Mouse (Mus musculus) midbrain, embryonic 14.5 days (tissue): ENCODE measurements at regions not wholly inside any gene's neighbourhood (a gene's known extent, or its start where the extent isn't known, plus 50 kb on each side); places are given as distances from the start of the nearest gene placed in this dataset.

Source experiments
- ATAC-seq: fragments of 200-750 bp; cut with Nextera tagmentation; 2 replicates; pipeline ENCODE4 v1.8.0; 2017; ENCODE audit warnings: moderate number of reproducible peaks, moderate library complexity; ENCODE audit not compliant: low FRiP score, low TSS enrichment
- DNase-seq: peaks from one replicate; pipeline ENCODE4 v3.0.0-alpha.2; 2015
- H3K27ac ChIP-seq: fragments of 300-500 bp; sonication (generic); replicated peaks from 2 replicates; pipeline ENCODE4 v1.5.1; 2014; ENCODE audit warnings: mild to moderate bottlenecking, low read depth, low read length, moderate library complexity
- H3K27me3 ChIP-seq: fragments of 300-500 bp; sonication (generic); 2 replicates; pipeline ENCODE4 v1.6.1; 2014; ENCODE audit warnings: low read length, control low read depth, mixed read lengths; ENCODE audit not compliant: control insufficient read depth, insufficient read depth
- H3K36me3 ChIP-seq: fragments of 300-500 bp; sonication (generic); 2 replicates; pipeline ENCODE4 v1.6.1; 2014; ENCODE audit warnings: low read length, control low read depth; ENCODE audit not compliant: control insufficient read depth, insufficient read depth
- H3K4me1 ChIP-seq: fragments of 300-500 bp; sonication (generic); 2 replicates; pipeline ENCODE4 v1.6.1; 2014; ENCODE audit warnings: mild to moderate bottlenecking, antibody characterized with exemption, low read length, control low read depth; ENCODE audit not compliant: control insufficient read depth, insufficient read depth
- H3K4me2 ChIP-seq: fragments of 300-500 bp; sonication (generic); 2 replicates; pipeline ENCODE4 v1.6.1; 2014; ENCODE audit warnings: mild to moderate bottlenecking, low read length, moderate library complexity
- H3K4me3 ChIP-seq: fragments of 300-500 bp; sonication (generic); replicated peaks from 2 replicates; pipeline ENCODE4 v1.5.1; 2014; ENCODE audit warnings: low read depth, low read length
- H3K9ac ChIP-seq: fragments of 300-500 bp; sonication (generic); replicated peaks from 2 replicates; pipeline ENCODE4 v1.6.1; 2014; ENCODE audit warnings: mild to moderate bottlenecking, low read length, moderate library complexity
- H3K9me3 ChIP-seq: fragments of 300-500 bp; sonication (generic); 2 replicates; pipeline ENCODE4 v1.6.1; 2016; ENCODE audit warnings: low read length, control low read depth, mixed read lengths; ENCODE audit not compliant: control insufficient read depth
- WGBS: fragments of 180-500 bp; shearing (Covaris S2); extraction: QIAGEN DNeasy Blood & Tissue Kit; methylation state at CpG from one replicate; pipeline ENCODE4 v1.1.7; 2014; 5-methylcytosine and 5-hydroxymethylcytosine counted together

DNA sequence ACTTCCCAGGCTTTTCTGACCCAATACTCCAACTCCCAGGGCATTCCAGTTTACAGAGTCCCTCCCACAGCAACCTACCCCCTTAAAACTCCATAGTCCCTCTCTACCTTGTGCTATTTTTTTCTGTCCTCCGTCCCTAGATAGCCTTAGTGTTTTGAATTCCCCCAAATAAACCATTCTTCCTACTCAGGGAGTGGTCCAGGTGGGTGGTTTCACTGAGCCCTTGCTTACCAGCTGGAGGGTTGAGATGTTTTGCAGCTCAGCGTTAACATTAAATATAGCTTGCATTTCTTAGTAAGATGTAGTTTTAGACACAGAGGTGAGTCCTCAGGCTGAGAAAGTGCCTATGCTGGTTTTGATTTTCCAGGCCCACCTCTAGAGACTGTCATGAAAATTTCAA is 313.0 kb downstream of the Bmper start:
- Histone ChIP-seq H3K36me3 (no peaks in the 10 kb centered on the region), H3K4me2 (no peak overlapping the region), H3K4me3 (no peak overlapping the region), H3K9me3 (no peaks in the 10 kb centered on the region), H3K27me3 (no peaks in the 10 kb centered on the region), H3K27ac (no peak overlapping the region), H3K9ac (no peak overlapping the region), H3K4me1 (no peaks in the 10 kb centered on the region)
- DNase-seq: no peak
- no peak for ATAC-seq
- 83% methylated on average over 2 of the region's 2 CpGs for WGBS

DNA sequence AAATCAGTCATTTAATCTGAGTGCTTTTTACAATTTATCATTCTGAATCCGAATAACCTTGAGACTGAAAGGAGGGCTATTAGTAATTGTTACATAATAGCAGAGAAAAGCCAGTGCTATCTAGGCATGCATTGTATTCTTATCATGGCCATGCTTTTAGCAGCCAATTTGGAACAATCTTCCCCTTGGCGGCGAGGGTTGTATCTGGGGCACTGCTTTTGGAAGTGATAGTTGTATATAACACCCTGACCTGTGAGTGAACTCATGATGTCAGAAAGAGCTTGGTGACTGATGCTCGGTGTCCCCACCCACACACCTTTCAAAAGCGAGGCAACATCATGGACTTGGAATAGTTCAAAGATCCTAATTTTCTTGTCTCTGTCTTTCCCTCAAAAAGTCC is 315.2 kb downstream of the Bmper start:
- H3K9me3 ChIP-seq: no peaks in the 10 kb centered on the region
- no peaks in the 10 kb centered on the region for H3K27me3 ChIP-seq
- H3K36me3 ChIP-seq: no peaks in the 10 kb centered on the region
- no peak overlapping the region for H3K4me3 ChIP-seq
- H3K4me1 ChIP-seq: no peaks in the 10 kb centered on the region
- no peak overlapping the region for H3K27ac ChIP-seq
- H3K9ac ChIP-seq: no peak overlapping the region
- no peak overlapping the region for H3K4me2 ChIP-seq
- ATAC-seq (no peak), DNase-seq (no peak)
- WGBS: 86% methylated on average over 5 of the region's 5 CpGs

DNA sequence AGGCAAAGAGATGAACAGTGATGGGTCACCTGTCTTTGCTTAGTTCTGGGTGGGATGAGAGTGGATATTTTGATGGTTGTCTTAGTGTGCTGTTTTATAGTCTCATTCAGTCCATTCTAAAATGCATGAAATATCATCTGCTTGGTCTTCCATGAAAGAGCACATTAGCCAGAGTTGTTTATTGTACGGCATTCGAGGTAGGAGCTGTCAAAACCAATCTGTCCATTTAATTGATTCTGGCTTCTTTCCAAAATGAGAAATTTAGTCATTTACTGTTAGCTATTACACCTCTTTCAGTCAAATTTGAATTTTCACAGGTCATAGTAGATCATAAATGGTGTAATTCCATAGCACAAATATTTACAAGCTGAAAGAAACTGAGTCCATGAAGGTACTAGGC is 328.8 kb downstream of the Bmper start:
- Histone ChIP-seq H3K9ac (no peak overlapping the region), H3K9me3 (no peaks in the 10 kb centered on the region), H3K4me3 (no peak overlapping the region), H3K4me1 (no peaks in the 10 kb centered on the region), H3K27me3 (no peaks in the 10 kb centered on the region), H3K27ac (no peak overlapping the region), H3K4me2 (no peak overlapping the region), H3K36me3 (no peaks in the 10 kb centered on the region)
- ATAC-seq: no peak
- 66% methylated on average over 2 of the region's 2 CpGs for WGBS
- no peak for DNase-seq

DNA sequence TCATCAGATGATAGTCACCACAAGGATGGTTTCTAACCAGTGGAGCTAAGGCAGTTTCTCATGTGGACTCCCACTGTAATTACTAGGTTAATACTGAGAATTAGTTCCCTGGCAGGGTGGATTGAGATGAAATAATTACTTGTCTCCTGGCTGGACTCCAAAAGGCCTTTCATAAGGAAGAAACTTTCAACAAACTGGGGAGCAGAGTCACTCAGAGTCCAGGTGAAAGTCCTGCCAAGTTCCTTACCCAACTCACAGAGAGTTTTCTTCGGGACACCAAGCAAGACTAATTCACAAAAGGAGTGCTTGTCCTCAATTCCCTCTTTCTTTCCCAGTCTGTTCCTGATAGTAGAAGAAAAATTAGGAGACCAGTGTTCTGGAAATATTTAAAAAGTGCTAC is 330.9 kb downstream of the Bmper start:
- H3K27me3 ChIP-seq: no peaks in the 10 kb centered on the region

DNA sequence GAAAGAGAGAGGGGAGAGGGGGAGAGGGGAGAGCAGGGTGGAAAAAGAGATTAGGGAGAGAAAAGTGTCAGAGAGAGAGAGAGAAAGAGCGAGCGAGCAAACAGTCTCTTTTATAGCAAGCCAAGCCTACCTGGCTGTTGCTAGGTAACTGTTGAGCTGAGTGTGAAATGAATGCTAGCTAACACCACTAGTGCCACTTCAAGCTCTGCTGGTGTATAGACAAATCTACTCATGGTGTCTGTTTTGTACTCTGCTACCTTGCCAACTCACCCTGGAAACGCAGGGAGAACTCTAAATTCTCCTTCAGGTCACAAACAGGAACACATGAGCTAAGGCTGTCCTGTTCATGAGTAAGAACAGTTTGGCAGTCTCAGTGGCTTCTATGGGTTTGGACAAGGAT is 334.7 kb downstream of the Bmper start:
- peak; percentile 33 for DNase-seq
- Histone ChIP-seq H3K4me2 (no peak overlapping the region), H3K27me3 (no peaks in the 10 kb centered on the region), H3K27ac (no peak overlapping the region), H3K4me1 (no peaks in the 10 kb centered on the region), H3K4me3 (no peak overlapping the region), H3K9me3 (no peaks in the 10 kb centered on the region), H3K9ac (no peak overlapping the region), H3K36me3 (no peaks in the 10 kb centered on the region)
- no peak for ATAC-seq
- WGBS: 56% methylated on average over 3 of the region's 3 CpGs

More for the DNA sequence above, 330.9 kb downstream of the Bmper start:
- 90% methylated on average over 1 of the region's 1 CpGs for WGBS
- H3K4me1 ChIP-seq: no peaks in the 10 kb centered on the region
- DNase-seq (no peak), ATAC-seq (no peak)
- H3K4me2 ChIP-seq: no peak overlapping the region
- H3K27ac ChIP-seq: no peak overlapping the region
- no peak overlapping the region for H3K4me3 ChIP-seq
- no peak overlapping the region for H3K9ac ChIP-seq
- H3K9me3 ChIP-seq: no peaks in the 10 kb centered on the region
- no peaks in the 10 kb centered on the region for H3K36me3 ChIP-seq

DNA sequence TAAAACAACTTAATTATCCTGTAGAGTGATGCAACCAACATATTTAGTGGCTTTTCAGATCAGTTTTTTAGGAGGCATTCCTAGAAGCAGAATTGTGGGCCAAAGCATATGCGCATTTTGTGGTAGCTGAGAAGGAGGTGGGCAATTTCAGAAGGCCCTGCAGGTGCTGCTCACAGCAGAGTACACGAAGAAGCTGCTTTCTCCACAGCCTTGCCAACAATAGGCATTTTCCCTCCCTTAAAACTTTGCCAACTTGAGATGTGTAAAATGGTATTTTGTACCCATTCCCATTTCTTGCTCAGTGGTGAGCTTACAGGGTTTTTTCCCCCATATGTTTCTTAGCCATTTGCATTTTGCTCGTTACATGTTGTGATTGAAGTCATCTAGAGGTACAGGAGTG is 339.0 kb downstream of the Bmper start:
- no peaks in the 10 kb centered on the region for H3K36me3 ChIP-seq
- H3K4me2 ChIP-seq: no peak overlapping the region
- no peak for DNase-seq
- H3K4me1 ChIP-seq: no peaks in the 10 kb centered on the region
- H3K27me3 ChIP-seq: no peaks in the 10 kb centered on the region
- no peak overlapping the region for H3K9ac ChIP-seq
- no peaks in the 10 kb centered on the region for H3K9me3 ChIP-seq
- WGBS: 82% methylated on average over 3 of the region's 3 CpGs
- no peak overlapping the region for H3K4me3 ChIP-seq
- no peak overlapping the region for H3K27ac ChIP-seq
- no peak for ATAC-seq

DNA sequence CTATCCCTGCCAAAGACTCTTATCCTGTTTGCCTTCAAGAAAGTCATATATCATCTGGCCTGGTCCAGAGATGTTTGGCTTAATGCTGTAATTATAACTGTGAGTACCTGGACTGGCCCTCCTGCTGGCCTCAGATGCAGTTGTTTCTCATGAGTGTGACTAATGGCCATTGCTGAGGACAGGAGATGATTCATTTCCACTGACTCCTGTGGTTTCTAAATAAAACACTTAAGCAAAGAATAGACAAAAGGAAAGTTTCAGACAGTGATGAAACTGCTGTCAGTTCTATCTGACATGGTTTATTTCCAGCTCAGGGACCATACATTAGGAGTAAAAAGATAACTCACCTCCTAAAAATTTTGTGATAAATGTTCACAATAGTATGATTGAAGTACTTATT is 344.2 kb downstream of the Bmper start:
- Histone ChIP-seq H3K4me1 (no peaks in the 10 kb centered on the region), H3K27ac (no peak overlapping the region), H3K9ac (no peak overlapping the region), H3K36me3 (no peaks in the 10 kb centered on the region), H3K27me3 (no peaks in the 10 kb centered on the region), H3K9me3 (no peaks in the 10 kb centered on the region), H3K4me3 (no peak overlapping the region), H3K4me2 (no peak overlapping the region)
- ATAC-seq: no peak
- no peak for DNase-seq

DNA sequence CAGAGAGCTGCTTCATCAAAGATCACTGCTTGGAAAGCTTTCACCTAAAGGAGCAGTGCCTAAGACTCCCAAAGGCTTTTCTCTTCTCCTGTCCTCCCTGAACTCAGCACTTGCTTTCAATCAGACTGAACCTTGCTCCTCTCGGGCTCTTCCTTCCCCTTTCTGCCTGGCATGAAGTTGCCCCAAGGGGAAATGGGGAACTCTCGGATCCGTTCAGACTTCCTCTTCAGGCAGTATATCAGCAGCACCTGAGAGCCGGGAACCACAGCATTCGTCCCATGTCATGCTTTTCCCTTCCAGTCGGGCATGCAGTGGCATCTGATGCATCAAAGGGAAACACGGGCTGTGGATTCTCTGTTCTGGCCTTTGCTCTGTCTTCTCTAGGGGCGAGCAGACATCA is 347.3 kb downstream of the Bmper start:
- DNase-seq (no peak), ATAC-seq (no peak)
- no peak overlapping the region for H3K27ac ChIP-seq
- no peak overlapping the region for H3K9ac ChIP-seq
- 86% methylated on average over 8 of the region's 8 CpGs for WGBS
- H3K36me3 ChIP-seq: no peaks in the 10 kb centered on the region
- H3K4me3 ChIP-seq: no peak overlapping the region
- H3K9me3 ChIP-seq: no peaks in the 10 kb centered on the region
- H3K4me2 ChIP-seq: no peak overlapping the region
- H3K4me1 ChIP-seq: no peaks in the 10 kb centered on the region
- H3K27me3 ChIP-seq: no peaks in the 10 kb centered on the region

DNA sequence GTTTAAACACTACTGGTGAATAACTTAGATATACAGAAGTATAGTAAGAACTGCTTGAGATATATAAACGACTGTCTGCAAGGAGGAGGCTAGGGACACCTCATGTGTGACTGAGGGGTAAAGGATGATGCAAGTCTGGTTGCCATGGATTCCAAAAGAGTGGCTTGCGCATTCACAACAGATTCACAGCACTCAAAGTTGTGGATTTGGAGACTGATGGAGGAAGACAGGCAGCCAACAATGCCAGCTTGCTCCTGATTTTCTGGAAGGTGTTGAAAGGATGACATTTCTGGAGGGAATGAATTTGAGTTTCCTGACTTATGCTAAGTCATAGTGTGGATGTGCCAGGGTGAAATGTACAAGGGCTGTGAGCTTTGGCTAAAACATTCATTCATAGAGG is 353.4 kb downstream of the Bmper start:
- Histone ChIP-seq H3K27me3 (no peaks in the 10 kb centered on the region), H3K9ac (no peak overlapping the region), H3K36me3 (no peaks in the 10 kb centered on the region), H3K9me3 (no peaks in the 10 kb centered on the region), H3K4me1 (no peaks in the 10 kb centered on the region), H3K4me2 (no peak overlapping the region), H3K27ac (no peak overlapping the region), H3K4me3 (no peak overlapping the region)
- 73% methylated on average over 2 of the region's 2 CpGs for WGBS
- no peak for ATAC-seq
- no peak for DNase-seq
